Mouse (Mus musculus): ENCODE measurements around the gene Sema4f. TPM values are rescaled to one million over a fixed set of nuclear protein-coding genes. Genes with fewer than 3 reads are reported as not detected.

The Sema4f gene
- total RNA-seq, 2 experiments from 2014 or later, result 41.0 to 44.0 TPM

DNA sequence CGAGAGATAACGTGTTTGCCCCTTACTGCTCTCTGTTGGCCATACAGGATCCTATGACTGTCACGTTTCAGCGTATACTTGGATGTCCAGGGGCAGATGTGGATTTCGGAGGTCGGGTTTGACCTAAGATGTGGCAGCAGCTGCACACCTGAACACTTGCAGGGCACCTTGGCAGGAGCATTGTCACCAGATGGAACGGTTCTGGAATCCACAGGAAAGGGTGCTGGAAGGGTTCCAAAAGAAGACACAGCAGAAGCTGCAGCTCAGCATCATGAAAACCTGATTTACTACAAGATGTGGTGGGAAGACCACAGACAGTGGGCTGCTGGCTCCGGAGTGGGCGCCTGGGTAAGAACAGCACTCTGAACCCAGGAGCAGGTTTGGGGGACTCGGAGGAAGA lies 13.5 kb downstream of the Sema4f start:
- H3K27ac ChIP-seq, result no peak overlapping the region

DNA sequence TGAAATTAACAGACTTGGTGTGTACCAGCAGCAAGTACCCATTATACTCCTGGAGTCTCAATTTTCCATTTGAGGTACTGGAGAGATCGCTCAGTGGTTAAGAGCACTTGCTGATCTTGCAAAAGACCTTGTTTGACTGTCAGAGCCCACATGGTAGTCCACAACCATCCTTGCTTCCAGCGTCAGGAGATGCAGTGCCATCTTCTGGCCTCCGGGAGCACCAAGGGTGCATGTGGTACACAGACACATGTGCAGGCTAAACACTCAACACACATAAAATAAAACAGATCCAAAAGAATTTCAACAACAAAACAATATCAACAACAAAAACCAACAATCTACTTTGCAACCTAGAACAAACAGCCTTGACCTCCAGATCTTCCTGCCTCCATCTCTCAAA lies 14.6 kb downstream of the Sema4f start:
- no peak overlapping the region for H3K4me3 ChIP-seq
- peak; percentile 52 for TF ChIP-seq CTCF (conservative IDR thresholded peaks at IDR 0.05)
- no peak overlapping the region for H3K27ac ChIP-seq
- no peak for DNase-seq (ENCODE audit: low spot score in 2 of 2)

More for the DNA sequence above, 13.5 kb downstream of the Sema4f start:
- no peak for DNase-seq (ENCODE audit: low spot score in 2 of 2)
- no peak for TF ChIP-seq CTCF (conservative IDR thresholded peaks at IDR 0.05)
- no peak overlapping the region for H3K4me3 ChIP-seq

DNA sequence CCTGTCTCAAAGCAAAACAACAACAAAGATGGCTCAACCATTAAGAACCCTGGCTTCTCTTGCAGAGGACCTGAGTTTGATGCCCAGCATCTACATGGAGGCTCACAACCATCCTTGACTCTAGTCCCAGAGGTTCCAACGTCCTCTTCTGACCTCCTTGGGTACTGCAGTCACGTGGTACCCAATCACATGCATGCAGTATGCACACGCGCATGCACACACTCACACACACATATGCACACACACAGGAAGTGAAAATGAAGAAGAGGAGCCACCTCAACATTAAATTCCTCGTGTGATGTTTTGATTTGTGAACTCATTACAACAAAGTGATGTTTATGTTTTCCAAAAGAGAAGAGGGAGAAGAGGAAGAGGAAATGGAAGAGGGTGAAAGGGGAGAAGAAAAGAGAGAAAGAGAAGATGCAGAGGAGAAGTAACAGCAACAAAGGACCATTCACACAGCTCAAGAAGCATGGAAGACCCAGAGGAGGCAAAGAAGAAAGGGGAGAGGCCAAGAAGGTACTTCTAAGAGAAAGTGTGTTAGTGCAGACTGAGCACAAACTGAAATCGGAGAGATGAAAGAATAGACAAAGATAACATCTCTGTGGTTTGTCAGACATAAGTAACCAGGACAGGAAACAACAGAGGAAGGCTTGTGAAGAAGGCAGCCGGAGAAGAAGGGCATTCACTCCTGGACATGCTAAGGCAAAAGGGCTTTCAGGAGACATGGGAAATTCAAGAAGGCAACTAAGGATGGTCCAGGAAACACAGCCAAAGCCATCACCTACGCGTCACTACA lies 17.9 kb downstream of the Sema4f start:
- H3K27ac ChIP-seq, result no peak overlapping the region
- DNase-seq (ENCODE audit: low spot score in 2 of 2), result no peak
- no peak overlapping the region for H3K4me3 ChIP-seq
- TF ChIP-seq CTCF (conservative IDR thresholded peaks at IDR 0.05), result no peak

DNA sequence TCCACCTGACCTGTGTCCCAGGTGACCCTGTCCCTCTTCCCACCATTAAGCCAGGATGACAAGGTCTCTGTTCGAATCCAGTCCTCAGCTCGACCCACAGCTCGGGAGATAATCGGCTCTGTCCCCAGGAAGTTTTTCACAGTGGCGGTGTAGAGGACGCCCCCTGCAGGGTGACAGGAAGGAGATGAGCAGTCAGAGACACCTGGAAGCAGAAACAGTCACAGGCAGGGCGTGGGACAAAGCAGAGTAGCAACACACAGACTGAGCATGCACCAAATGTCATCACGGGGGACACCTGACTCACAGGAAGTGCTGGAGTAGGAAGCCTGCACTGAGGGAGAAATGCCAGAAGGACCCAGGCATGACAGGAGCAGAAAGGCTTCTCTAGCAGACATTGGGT lies 20.0 kb downstream of the Sema4f start:
- Histone ChIP-seq H3K4me3 (no peak overlapping the region), H3K27ac (no peak overlapping the region)
- DNase-seq (ENCODE audit: low spot score in 2 of 2), result no peak
- peak; percentile 32 for TF ChIP-seq CTCF (conservative IDR thresholded peaks at IDR 0.05)

DNA sequence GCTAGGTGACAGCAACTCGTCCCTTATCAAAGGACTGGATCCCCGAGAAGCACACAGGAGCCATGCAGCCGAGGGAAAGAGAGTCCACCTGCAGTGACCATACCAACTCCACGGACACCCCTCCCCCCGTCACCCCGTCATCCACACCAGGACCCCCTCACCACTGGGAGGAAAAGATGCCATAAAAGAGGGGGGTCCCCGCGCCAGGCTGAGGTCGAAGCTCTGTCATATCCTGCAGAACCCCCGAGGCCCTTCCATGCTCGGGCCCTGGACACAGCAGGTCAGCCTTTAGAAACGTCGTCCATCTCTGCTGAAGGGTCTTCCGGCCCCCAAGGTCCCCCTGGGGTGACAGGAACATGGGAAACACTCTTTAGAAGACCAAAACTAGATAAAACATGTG lies 21.2 kb downstream of the Sema4f start:
- no peak for TF ChIP-seq CTCF (conservative IDR thresholded peaks at IDR 0.05)
- Histone ChIP-seq H3K4me3 (no peak overlapping the region), H3K27ac (0 out of 2 replicates have a peak overlapping the region, but pooled peaks have one; percentile 72)
- DNase-seq (ENCODE audit: low spot score in 2 of 2), result no peak

DNA sequence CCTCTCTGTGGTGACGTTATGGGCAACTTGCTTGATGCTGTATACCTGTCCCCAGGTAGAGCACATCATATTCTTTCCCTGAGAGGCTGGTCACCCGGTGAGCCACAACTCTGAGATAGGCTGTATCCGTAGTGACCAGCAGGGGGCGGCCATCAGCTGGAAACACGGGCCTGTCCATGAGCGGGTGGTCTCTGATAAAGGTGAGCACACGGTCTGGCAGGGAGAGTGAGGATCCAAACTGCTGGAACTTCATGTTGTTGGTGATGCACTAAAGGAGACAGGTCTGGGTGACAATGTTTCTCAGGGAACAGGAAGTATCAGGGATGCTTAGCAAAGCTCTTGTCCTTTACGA lies 21.8 kb downstream of the Sema4f start:
- TF ChIP-seq CTCF (conservative IDR thresholded peaks at IDR 0.05), result peak; percentile 86
- Histone ChIP-seq H3K4me3 (no peak overlapping the region), H3K27ac (peak overlapping the region; percentile 72; the same call in 1 of the 2 replicates)
- peak; percentile 23 to 65 for DNase-seq (ENCODE audit: low spot score in 2 of 2)

DNA sequence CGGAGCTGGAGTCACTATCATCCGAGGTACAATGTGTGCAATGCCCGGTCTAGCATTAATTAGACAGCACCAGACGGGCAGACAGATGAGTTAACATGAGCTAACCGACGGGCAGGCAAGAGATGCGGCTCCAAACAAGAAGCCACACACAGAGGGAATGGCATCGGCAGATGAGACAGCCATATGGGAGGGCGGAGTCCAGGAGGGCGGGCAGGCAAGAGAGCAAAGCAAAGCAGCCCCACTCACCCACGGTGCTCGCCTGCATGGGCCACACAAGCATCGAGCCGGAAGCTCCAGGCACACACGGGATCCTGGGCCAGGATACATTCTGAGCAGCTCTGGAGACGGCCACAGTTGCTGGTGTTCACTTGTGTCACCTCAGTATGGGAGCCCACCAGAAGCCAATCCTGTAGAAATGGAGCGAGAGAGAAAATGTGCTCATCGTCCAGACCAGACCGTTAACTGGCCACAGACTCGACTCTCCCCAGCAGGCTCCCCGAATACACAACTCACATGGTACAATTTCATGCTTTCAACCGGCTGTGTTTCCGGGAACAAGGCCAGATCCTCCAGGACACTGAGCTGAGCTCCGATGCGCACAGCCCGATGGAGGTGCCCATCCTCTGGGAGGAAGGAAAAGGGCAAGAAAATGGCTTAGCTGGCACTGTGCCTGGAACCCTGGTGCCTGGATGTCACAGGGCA lies 22.3 kb downstream of the Sema4f start:
- TF ChIP-seq CTCF (conservative IDR thresholded peaks at IDR 0.05), result no peak
- no peak overlapping the region for H3K4me3 ChIP-seq
- peak; percentile 86 to 89 for DNase-seq (ENCODE audit: low spot score in 2 of 2)
- H3K27ac ChIP-seq, result peak overlapping the region; percentile 72

DNA sequence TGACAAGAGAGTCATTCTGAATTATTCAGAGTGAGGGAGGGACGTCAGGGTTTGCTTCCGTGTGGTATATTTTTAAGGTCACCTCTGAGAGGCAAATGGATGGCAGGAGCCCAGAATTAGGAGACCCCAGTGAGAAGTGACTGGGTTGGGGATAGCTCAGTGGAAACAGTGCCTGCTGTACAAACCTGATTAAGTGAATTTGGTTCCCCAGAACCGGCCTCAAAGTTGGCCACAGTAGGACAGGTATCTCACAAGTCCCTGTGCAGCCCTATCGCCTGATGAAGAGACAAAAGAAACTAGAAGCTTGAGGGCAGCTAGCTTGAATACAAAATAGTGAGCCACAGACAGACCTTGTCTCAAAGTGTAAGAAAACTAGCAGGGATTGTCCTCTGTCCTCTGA lies 23.1 kb downstream of the Sema4f start:
- no peak overlapping the region for H3K4me3 ChIP-seq
- H3K27ac ChIP-seq, result peak overlapping the region; percentile 72
- TF ChIP-seq CTCF (conservative IDR thresholded peaks at IDR 0.05), result no peak
- DNase-seq (ENCODE audit: low spot score in 2 of 2), result no peak

DNA sequence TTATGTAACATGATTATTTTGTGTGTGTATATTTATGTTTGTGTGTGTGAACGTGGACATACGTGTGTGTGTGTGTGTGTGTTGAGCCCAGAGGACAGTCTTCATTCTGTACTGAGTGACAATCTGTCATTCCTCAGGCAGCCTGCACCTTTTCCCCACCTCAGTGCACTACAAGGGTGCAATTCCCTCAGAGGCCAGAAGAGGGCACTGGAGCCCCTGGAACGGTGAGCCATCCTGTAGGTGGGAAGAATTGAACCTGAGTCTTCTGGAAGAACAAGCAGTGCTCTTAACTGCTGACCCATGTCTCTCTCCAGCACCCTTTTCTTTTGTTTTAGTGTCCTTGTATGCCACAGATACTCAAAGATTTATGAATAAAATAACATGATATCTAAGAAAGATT lies 23.7 kb downstream of the Sema4f start:
- Histone ChIP-seq H3K27ac (no peak overlapping the region), H3K4me3 (no peak overlapping the region)
- TF ChIP-seq CTCF (conservative IDR thresholded peaks at IDR 0.05), result peak; percentile 88
- DNase-seq (ENCODE audit: low spot score in 2 of 2), result peak in 1 of 2 experiments; percentile 63

DNA sequence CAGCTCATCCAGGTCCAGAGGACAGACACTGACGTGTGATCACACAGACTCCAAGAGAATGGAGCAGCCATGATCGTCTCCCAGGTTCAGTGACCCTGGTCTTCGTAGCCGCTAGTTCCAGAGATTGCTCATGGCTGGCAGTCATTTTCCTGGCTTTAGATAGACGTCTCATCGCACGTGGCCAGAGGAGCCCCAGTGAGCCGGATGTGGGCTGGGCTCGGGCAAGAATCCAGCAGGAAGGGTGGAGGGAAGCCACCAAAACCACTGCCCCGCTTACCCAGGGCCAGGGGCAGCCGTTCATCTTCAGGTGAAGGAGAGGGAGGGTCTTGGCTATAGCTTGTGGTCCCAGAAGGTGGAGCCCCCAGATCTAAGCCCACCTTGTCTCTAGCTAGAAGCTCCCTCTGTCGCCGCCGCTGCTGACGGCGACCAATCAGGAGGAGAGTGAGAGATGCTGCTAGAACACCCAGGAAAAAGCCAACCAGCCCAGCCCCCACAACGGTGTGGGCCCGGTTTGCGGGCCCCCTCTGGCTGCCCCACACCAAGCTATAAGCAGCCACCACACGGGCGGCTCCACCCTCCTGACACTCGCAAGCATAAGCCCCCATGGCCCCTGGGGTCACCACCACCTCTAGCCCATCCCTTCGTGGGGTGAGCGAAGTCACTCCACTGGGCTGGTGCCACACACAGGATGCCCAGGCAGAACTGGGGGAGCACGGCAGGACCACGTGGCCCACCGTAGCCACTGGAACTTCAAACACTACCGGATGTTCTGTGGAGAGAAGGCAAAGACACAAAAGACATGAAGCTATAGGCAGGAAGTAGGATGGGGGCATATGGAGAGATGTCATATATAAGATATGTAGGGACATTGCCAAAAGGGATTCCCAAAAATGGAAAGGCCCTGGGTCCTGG lies 26.0 kb downstream of the Sema4f start:
- no peak overlapping the region for H3K27ac ChIP-seq
- no peak for DNase-seq (ENCODE audit: low spot score in 2 of 2)
- no peak for TF ChIP-seq CTCF (conservative IDR thresholded peaks at IDR 0.05)
- H3K4me3 ChIP-seq, result no peak overlapping the region

DNA sequence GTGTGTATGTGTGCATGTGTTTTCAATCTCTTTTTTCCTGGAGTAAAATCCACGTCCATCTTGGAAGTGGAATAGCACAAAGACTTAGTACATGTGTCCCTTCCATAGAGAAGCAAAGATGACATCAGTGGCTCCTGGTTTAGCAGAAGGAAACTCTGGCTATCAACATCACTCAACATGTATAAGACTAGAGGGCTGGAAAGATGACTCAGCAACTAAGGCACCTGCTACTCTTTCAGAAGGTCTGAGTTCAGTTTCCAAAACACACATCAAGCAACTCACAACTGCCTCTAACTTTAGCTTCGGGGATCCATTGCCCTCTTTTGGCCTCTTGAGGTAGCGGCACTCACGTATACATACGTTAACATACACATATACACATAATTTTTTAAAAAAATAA lies 28.3 kb downstream of the Sema4f start:
- TF ChIP-seq CTCF (conservative IDR thresholded peaks at IDR 0.05), result no peak
- Histone ChIP-seq H3K27ac (no peak overlapping the region), H3K4me3 (no peak overlapping the region)
- DNase-seq (ENCODE audit: low spot score in 2 of 2), result no peak

DNA sequence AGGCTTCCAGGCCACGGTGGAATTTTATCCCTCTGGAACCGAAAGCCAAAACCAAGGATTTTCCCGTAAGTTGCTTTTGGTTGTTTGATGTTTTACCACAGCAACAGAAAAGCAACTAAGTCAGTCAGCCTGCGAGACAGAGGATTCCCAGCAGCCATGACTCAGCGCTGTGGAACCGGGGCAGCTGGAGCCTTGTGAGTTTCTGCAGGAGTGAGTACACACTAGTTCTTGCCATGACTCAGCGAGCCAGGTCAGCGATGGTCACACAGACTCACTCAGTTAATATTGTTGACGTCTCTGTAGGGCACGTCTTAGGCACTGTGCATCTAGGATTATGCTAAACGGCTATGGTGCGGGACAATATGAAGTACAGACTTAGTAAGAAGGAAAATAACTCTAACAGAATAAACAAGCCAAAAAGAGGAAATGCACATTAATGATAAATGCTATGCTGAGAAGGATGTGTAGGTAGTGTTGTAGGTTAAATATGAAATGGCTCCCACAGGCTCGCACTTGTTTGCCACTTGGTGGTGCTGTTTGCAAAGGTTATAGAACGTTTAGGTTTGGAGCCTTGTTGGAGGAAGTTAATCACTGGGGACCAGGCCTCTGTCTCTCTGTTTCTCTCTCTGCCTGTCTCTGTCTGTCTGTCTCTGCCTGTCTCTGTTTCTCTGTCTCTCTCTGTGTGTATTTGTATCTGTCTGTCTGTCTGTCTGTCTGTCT lies 30.3 kb downstream of the Sema4f start:
- Histone ChIP-seq H3K4me3 (no peak overlapping the region), H3K27ac (no peak overlapping the region)
- DNase-seq (ENCODE audit: low spot score in 2 of 2), result peak; percentile 36 to 54
- peak; percentile 77 for TF ChIP-seq CTCF (conservative IDR thresholded peaks at IDR 0.05)

Data from layer of hippocampus, adult 2 months (tissue).